Comparison of ENCODE assay signal across 20 mouse cellular contexts in genomic region chr5:66607801-66608200, GRCm38 (mm10). TPM values are rescaled to one million over a fixed set of nuclear protein-coding genes. Genes with fewer than 3 reads are reported as not detected.
A peak's percentile ranks its signal among the peaks of the same experiment; 100 is the strongest.
DNase-seq lines count a peak whose midpoint lies in the region; ATAC-seq and TF ChIP-seq lines count a peak whose summit lies in the region.
"Had no signal": no experiment of that assay in that cellular context is flagged by ENCODE, and none has a peak within 500 bp of the region (broad histone marks: within the 10 kb centered on the region; RNA-seq: fewer than 3 reads in every experiment).

No protein-coding gene starts in this region.

- H3K9ac ChIP-seq in heart, adult 2 months (ENCODE audit: low read depth, low read length), result no peak overlapping the region
- no peak overlapping the region for H3K9ac ChIP-seq in intestine, embryonic 16.5 days (ENCODE audit: low read depth, low read length)
- H3K9ac ChIP-seq in intestine, embryonic 15.5 days, result no peak overlapping the region
- H3K9ac ChIP-seq: hindbrain, embryonic 13.5 days; midbrain, embryonic 13.5 days had no signal

- H3K79me2 ChIP-seq in heart, adult 2 months (replicated peaks; ENCODE audit: control insufficient read depth, insufficient read depth, low read length), result peaks cover 7% of the 10 kb centered on the region

- TF ChIP-seq CTCF in heart, adult 2 months (IDR thresholded peaks at IDR 0.05), result no peak

- peaks cover 37% of the 10 kb centered on the region for H3K4me1 ChIP-seq in heart, adult 2 months (ENCODE audit: control insufficient read depth, insufficient read depth, low read length)
- peaks cover 9% of the 10 kb centered on the region; the same call in 1 of the 2 replicates for H3K4me1 ChIP-seq in intestine, embryonic 16.5 days (ENCODE audit: control insufficient read depth, insufficient read depth, low read length)
- H3K4me1 ChIP-seq in intestine, embryonic 15.5 days (replicated peaks), result 0 out of 2 replicates have a peak, but pooled peaks cover 10% of the 10 kb centered on the region
- H3K4me1 ChIP-seq in embryonic facial prominence, embryonic 10.5 days, result peaks cover 59% of the 10 kb centered on the region

- H3K27me3 ChIP-seq in heart, adult 2 months (ENCODE audit: control insufficient read depth, insufficient read depth, low read length), result no peaks in the 10 kb centered on the region
- no peaks in the 10 kb centered on the region for H3K27me3 ChIP-seq in intestine, embryonic 16.5 days (replicated peaks; ENCODE audit: control insufficient read depth, insufficient read depth, low read length)
- H3K27me3 ChIP-seq in intestine, embryonic 15.5 days (replicated peaks), result no peaks in the 10 kb centered on the region
- H3K27me3 ChIP-seq in embryonic facial prominence, embryonic 10.5 days (replicated peaks; ENCODE audit: low read depth, poor library complexity, severe bottlenecking), result no peaks in the 10 kb centered on the region
- H3K27me3 ChIP-seq: hindbrain, embryonic 13.5 days; midbrain, embryonic 13.5 days had no signal

- intact Hi-C loops in heart, adult 2 months (cut with DNase I), result no loop called here
- intact Hi-C loops in heart, postnatal 36 days (cut with DNase I), result no loop called here
- intact Hi-C loops in left cerebral cortex, postnatal 10 days (cut with DNase I), result no loop called here

- H3K9me3 ChIP-seq in intestine, embryonic 16.5 days (ENCODE audit: control insufficient read depth, low read length), result no peaks in the 10 kb centered on the region
- no peaks in the 10 kb centered on the region for H3K9me3 ChIP-seq in intestine, embryonic 15.5 days
- H3K9me3 ChIP-seq in embryonic facial prominence, embryonic 10.5 days, result no peaks in the 10 kb centered on the region
- H3K9me3 ChIP-seq: hindbrain, embryonic 13.5 days; midbrain, embryonic 13.5 days had no signal

- H3K27ac ChIP-seq in heart, adult 2 months, result peak overlapping the region; percentile 38; the same call in 1 of the 2 replicates
- 0 out of 2 replicates have a peak overlapping the region, but pooled peaks have one; percentile 5 for H3K27ac ChIP-seq in intestine, embryonic 16.5 days (ENCODE audit: low read length)
- no peak overlapping the region for H3K27ac ChIP-seq in intestine, embryonic 15.5 days
- H3K27ac ChIP-seq in embryonic facial prominence, embryonic 10.5 days (replicated peaks), result 0 out of 2 replicates have a peak overlapping the region, but pooled peaks have one; percentile 14
- H3K27ac ChIP-seq: hindbrain, embryonic 13.5 days; midbrain, embryonic 13.5 days; stomach, postnatal 0 days had no signal

- no peak for TF ChIP-seq EP300 in heart, adult 2 months (IDR thresholded peaks at IDR 0.05; ENCODE audit: insufficient read depth, low read depth, low read length)

- no peak for TF ChIP-seq POLR2A in heart, adult 2 months (IDR thresholded peaks at IDR 0.05; ENCODE audit: insufficient read depth, low read depth, low read length)

- H3K4me2 ChIP-seq in intestine, embryonic 16.5 days (ENCODE audit: low read depth, low read length), result no peak overlapping the region
- no peak overlapping the region for H3K4me2 ChIP-seq in intestine, embryonic 15.5 days (replicated peaks)
- H3K4me2 ChIP-seq: hindbrain, embryonic 13.5 days; midbrain, embryonic 13.5 days had no signal

- peaks cover 20% of the 10 kb centered on the region for H3K36me3 ChIP-seq in heart, adult 2 months (ENCODE audit: control insufficient read depth, insufficient read depth, low read length)
- no peaks in the 10 kb centered on the region for H3K36me3 ChIP-seq in intestine, embryonic 16.5 days (ENCODE audit: control insufficient read depth, insufficient read depth, low read length)
- no peaks in the 10 kb centered on the region for H3K36me3 ChIP-seq in intestine, embryonic 15.5 days
- H3K36me3 ChIP-seq in embryonic facial prominence, embryonic 10.5 days (replicated peaks), result no peaks in the 10 kb centered on the region
- H3K36me3 ChIP-seq: hindbrain, embryonic 13.5 days; midbrain, embryonic 13.5 days had no signal

- no peak for ATAC-seq in intestine, embryonic 16.5 days
- ATAC-seq in intestine, embryonic 15.5 days, result no peak
- ATAC-seq: CD4-positive, CD25-positive, alpha-beta regulatory T cell, adult 4 months; forebrain, embryonic 16.5 days; midbrain, embryonic 13.5 days had no signal

- WGBS in heart, adult 2 months, result 57% methylated on average over 10 of the region's 10 CpGs
- WGBS in intestine, embryonic 16.5 days, result 88% methylated on average over 10 of the region's 10 CpGs
- WGBS in intestine, embryonic 15.5 days, result 86% methylated on average over 10 of the region's 10 CpGs
- 93% methylated on average over 10 of the region's 10 CpGs for WGBS in embryonic facial prominence, embryonic 10.5 days

- no peak overlapping the region for H3K4me3 ChIP-seq in heart, adult 2 months
- no peak overlapping the region for H3K4me3 ChIP-seq in intestine, embryonic 16.5 days (ENCODE audit: low read length)
- no peak overlapping the region for H3K4me3 ChIP-seq in intestine, embryonic 15.5 days (replicated peaks)
- H3K4me3 ChIP-seq in embryonic facial prominence, embryonic 10.5 days, result no peak overlapping the region
- H3K4me3 ChIP-seq: hindbrain, embryonic 13.5 days; midbrain, embryonic 13.5 days had no signal

- peak in 1 of 2 experiments; percentile 16 for DNase-seq in heart, adult 2 months
- no peak for DNase-seq in heart, postnatal 36 days
- DNase-seq in embryonic facial prominence, embryonic 10.5 days (ENCODE audit: low spot score), result no peak
- DNase-seq in fat pad, adult 2 months (ENCODE audit: extremely low read depth, low read depth, low spot score), result peak; percentile 82
- no peak for DNase-seq in left cerebral cortex, postnatal 10 days (ENCODE audit: extremely low spot score in 1 of 2, low spot score in 2 of 2)
- DNase-seq: adrenal gland, postnatal 14 days; cerebellum, adult 9-10 months; kidney, adult 2 months; kidney, postnatal 14 days; lung, adult 18-20 months; lung, postnatal 14 days; thymus, adult 2 months; thymus, postnatal 4 days had no signal

RNA-seq across cellular contexts. Expression of gene Apbb2, which starts 10.8 kb away (rescaled TPM):
- total RNA-seq in heart, adult 2 months (2021), result 10 to 100 TPM; 39.9 to 40.0 TPM
- polyA plus RNA-seq in heart, adult 2 months (2012; rRNA removed), result 26.7 and 32.4 TPM in 2 replicates
- total RNA-seq in heart, postnatal 36 days (2021), result 10 to 100 TPM; 37.3 to 52.7 TPM
- 31.2 and 32.8 TPM in 2 replicates for polyA plus RNA-seq in intestine, embryonic 16.5 days (2015; fragmentation: Nextera tagmentation; extraction: Ambion mirVana)
- 32.0 and 35.4 TPM in 2 replicates for polyA plus RNA-seq in intestine, embryonic 15.5 days (2015; fragmentation: Nextera tagmentation; extraction: Ambion mirVana)
- polyA plus RNA-seq in embryonic facial prominence, embryonic 10.5 days (2016; fragmentation: Nextera tagmentation; extraction: Ambion mirVana), result 30.7 and 36.8 TPM in 2 replicates
- 10 to 100 TPM; 73.7 to 74.4 TPM for total RNA-seq in left cerebral cortex, postnatal 10 days (2021)
